Mouse (Mus musculus) liver, embryonic 13.5 days (tissue): ENCODE data around the gene Rcan2. TPM values are rescaled to one million over a fixed set of nuclear protein-coding genes. Genes with fewer than 3 reads are reported as not detected.
A peak's percentile ranks its signal among the peaks of the same experiment; 100 is the strongest.

Source experiments
- ATAC-seq: fragments of 200-750 bp; cut with Nextera tagmentation; 2 replicates; pipeline ENCODE4 v1.8.0; 2017; ENCODE audit warnings: low read depth, mild to moderate bottlenecking, moderate number of reproducible peaks, moderate library complexity
- DNase-seq: peaks from one replicate; pipeline ENCODE4 v3.0.0; 2022
- H3K27ac ChIP-seq: fragments of 300-500 bp; sonication (generic); 2 replicates; pipeline ENCODE4 v1.5.1; 2015; ENCODE audit warnings: moderate library complexity, mild to moderate bottlenecking, inconsistent platforms
- H3K27me3 ChIP-seq: fragments of 300-500 bp; sonication (generic); 2 replicates; pipeline ENCODE4 v1.6.1; 2015; ENCODE audit warnings: mild to moderate bottlenecking, inconsistent platforms
- H3K36me3 ChIP-seq: fragments of 300-500 bp; sonication (generic); 2 replicates; pipeline ENCODE4 v1.6.1; 2015; ENCODE audit warnings: mild to moderate bottlenecking, inconsistent platforms
- H3K4me1 ChIP-seq: fragments of 300-500 bp; sonication (generic); replicated peaks from 2 replicates; pipeline ENCODE4 v1.6.1; 2015; ENCODE audit warnings: inconsistent platforms
- H3K4me2 ChIP-seq: fragments of 300-500 bp; sonication (generic); 2 replicates; pipeline ENCODE4 v1.6.1; 2015; ENCODE audit warnings: inconsistent platforms, mild to moderate bottlenecking, moderate library complexity
- H3K4me3 ChIP-seq: fragments of 300-500 bp; sonication (generic); replicated peaks from 2 replicates; pipeline ENCODE4 v1.5.1; 2015; ENCODE audit warnings: mild to moderate bottlenecking, inconsistent platforms
- H3K9ac ChIP-seq: fragments of 300-500 bp; sonication (generic); 2 replicates; pipeline ENCODE4 v1.6.1; 2015; ENCODE audit warnings: mild to moderate bottlenecking, inconsistent platforms
- H3K9me3 ChIP-seq: fragments of 300-500 bp; sonication (generic); replicated peaks from 2 replicates; pipeline ENCODE4 v1.6.1; 2016; ENCODE audit warnings: inconsistent platforms
- WGBS: fragments of 180-500 bp; shearing (Covaris S2); methylation state at CpG from one replicate; pipeline ENCODE4 v1.1.7; 2015; ENCODE audit not compliant: insufficient replicate concordance; 5-methylcytosine and 5-hydroxymethylcytosine counted together
- polyA plus RNA-seq: library from polyadenylated mRNA; unstranded; fragments of >200 nt; fragmentation: Nextera tagmentation; extraction: Ambion mirVana; gene quantifications from 2 replicates; pipeline ENCODE4 v1.2.1, GENCODE M21; 2015

The Rcan2 gene
- polyA plus RNA-seq, 1 experiment from 2014 or later, result 1.1 TPM

DNA sequence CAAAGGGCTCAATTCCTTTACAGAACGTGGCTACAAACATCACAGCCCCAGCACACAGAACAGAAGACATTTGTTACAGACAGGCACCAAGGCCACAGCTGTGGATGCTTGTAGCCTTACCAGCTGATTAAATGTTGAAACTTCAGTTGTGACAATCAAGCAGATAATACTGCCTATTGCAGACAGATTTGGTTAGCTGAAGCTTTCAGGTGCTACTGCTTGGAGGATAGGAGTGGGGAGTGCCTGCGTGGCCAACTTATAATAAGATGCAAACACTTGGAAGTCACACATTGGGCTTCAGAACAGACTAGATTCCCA, 276.7 kb downstream of the Rcan2 start:
- Histone ChIP-seq H3K27ac (no peak overlapping the region), H3K27me3 (no peaks in the 10 kb centered on the region), H3K4me2 (no peak overlapping the region), H3K9ac (no peak overlapping the region), H3K36me3 (no peaks in the 10 kb centered on the region), H3K4me3 (no peak overlapping the region), H3K4me1 (no peaks in the 10 kb centered on the region; the same call in 1 of the 2 replicates), H3K9me3 (no peaks in the 10 kb centered on the region)
- DNase-seq (no peak), ATAC-seq (no peak)
- 49% methylated on average over 2 of the region's 2 CpGs for WGBS

DNA sequence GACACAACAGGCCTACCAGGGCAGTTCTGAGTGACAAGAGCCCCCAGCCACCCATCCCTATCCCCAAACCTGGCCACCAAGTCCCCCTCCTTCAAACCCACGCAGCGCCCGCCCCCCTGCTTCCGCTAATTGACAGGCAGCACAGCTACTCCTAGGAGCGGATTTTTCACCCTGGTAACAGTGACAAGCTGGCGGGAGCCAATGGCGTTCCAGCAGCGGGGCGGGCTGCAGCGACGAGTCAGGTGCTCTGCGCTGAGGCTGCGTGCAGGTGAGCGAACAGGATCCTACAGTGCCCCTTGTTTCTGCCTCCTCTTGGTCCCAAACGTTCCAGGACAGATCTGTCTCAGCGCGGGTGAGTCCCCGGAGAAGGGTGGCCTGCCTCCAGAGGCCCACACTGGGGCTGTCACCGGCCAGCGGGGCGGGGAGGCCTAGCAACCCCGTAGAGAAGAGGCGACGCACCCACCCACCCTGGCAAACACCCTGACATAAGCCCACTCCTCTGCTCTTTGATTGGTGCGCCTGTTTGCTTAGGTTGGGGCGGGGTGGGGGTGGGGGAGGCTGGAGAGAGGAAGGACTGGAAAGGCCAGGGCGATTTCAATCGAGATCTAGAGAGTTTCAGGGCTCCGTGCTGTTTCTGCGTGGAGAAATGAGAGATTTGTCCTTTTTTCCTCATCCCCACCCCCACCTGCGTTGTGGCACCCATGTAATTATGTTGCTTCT, 277.6 kb downstream of the Rcan2 start, which contains the start of gene Enpp5:
Enpp5 (plus strand) TSS at position 183 of the 720 bp plus-strand sequence.
- no peaks in the 10 kb centered on the region for H3K27me3 ChIP-seq
- peak within 1 kb of the TSS; percentile 45; the same call in 1 of the 2 replicates for H3K27ac ChIP-seq
- H3K4me2 ChIP-seq, result peak within 1 kb of the TSS; percentile 70
- DNase-seq (peak; percentile 42), ATAC-seq (peak; percentile 92)
- H3K9me3 ChIP-seq, result no peaks in the 10 kb centered on the region
- no peaks in the 10 kb centered on the region; the same call in 1 of the 2 replicates for H3K4me1 ChIP-seq
- peak within 1 kb of the TSS; percentile 54; the same call in 1 of the 2 replicates for H3K9ac ChIP-seq
- H3K4me3 ChIP-seq, result peak within 1 kb of the TSS; percentile 61
- no peaks in the 10 kb centered on the region for H3K36me3 ChIP-seq
- 2% methylated on average over 31 of the region's 31 CpGs for WGBS

DNA sequence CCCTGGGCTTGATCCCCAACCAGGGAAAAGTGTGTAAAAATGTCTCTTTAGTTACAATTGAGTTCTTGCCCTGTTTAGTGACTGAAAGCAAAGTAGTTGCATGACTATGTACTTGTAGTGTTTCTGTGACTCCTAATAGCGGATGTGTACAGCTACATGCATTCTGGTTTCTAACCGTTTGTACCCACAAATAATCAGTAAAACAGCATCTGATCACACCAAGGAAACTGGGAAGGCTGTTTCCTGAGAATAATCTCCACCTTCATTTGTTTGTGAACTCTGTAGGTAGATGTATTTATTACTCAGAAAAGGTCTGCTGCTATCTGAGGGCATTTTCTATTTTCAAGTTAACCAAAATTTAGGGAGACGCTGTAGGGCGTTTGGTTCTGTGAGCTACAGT, 282.0 kb downstream of the Rcan2 start:
- Histone ChIP-seq H3K9ac (no peak overlapping the region), H3K4me2 (no peak overlapping the region), H3K9me3 (no peaks in the 10 kb centered on the region), H3K27ac (no peak overlapping the region), H3K4me3 (no peak overlapping the region), H3K36me3 (no peaks in the 10 kb centered on the region), H3K27me3 (no peaks in the 10 kb centered on the region), H3K4me1 (no peaks in the 10 kb centered on the region)
- DNase-seq, result no peak
- WGBS, result 57% methylated on average over 4 of the region's 4 CpGs
- ATAC-seq, result no peak

DNA sequence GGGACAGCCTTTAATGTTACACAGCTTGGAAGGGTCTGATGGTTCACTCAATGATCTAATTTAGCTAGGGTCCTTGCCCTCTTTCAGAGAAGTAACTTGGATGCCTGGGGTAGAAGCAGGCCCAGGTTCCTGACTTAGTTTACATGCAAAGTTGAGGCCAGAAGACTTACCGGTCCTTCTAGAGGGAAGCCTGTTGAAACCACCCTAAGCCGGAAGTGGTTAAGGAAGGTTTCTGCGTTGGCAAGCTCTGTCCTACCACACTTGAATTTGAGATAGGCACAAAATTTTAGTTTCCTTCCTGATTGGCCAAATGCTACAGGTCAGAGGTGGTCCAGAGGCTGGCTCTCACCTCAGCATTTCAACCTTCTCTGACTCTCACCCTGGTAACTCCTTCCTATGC, 287.1 kb downstream of the Rcan2 start:
- no peaks in the 10 kb centered on the region for H3K36me3 ChIP-seq
- H3K9ac ChIP-seq, result no peak overlapping the region
- DNase-seq (no peak), ATAC-seq (no peak)
- H3K4me3 ChIP-seq, result no peak overlapping the region
- no peak overlapping the region for H3K4me2 ChIP-seq
- H3K27me3 ChIP-seq, result no peaks in the 10 kb centered on the region
- WGBS, result 59% methylated on average over 3 of the region's 3 CpGs
- H3K9me3 ChIP-seq, result no peaks in the 10 kb centered on the region
- H3K27ac ChIP-seq, result no peak overlapping the region
- H3K4me1 ChIP-seq, result no peaks in the 10 kb centered on the region

Other genes starting within 250 kb of the Rcan2 start
- 7.4 and 7.6 TPM in 2 replicates for gene Pla2g7, start 233.3 kb upstream of the Rcan2 start, polyA plus RNA-seq
- 0.24 and 0.37 TPM in 2 replicates for gene Tdrd6, start 171.1 kb upstream of the Rcan2 start, polyA plus RNA-seq
- 1.2 and 1.5 TPM in 2 replicates for gene Slc25a27, start 134.1 kb upstream of the Rcan2 start, polyA plus RNA-seq
- gene Cyp39a1, start 133.9 kb upstream of the Rcan2 start, polyA plus RNA-seq, result 3.4 and 3.9 TPM in 2 replicates